Mouse (Mus musculus) hindbrain, embryonic 11.5 days (tissue): ENCODE measurements around the gene Gas1. TPM values are rescaled to one million over a fixed set of nuclear protein-coding genes. Genes with fewer than 3 reads are reported as not detected.

Experiments used
- ATAC-seq: fragments of 200-750 bp; cut with Nextera tagmentation; 2 replicates; pipeline ENCODE4 v1.8.0; 2017; ENCODE audit warnings: mild to moderate bottlenecking, moderate TSS enrichment, moderate library complexity; ENCODE audit not compliant: low FRiP score
- DNase-seq: peaks from one replicate; pipeline ENCODE4 v3.0.0-alpha.2; 2015; ENCODE audit warnings: low spot score
- H3K27ac ChIP-seq: fragments of 300-500 bp; sonication (generic); 2 replicates; pipeline ENCODE4 v1.5.1; 2014; ENCODE audit warnings: mild to moderate bottlenecking, low read depth, low read length
- H3K27me3 ChIP-seq: fragments of 300-500 bp; sonication (generic); 2 replicates; pipeline ENCODE4 v1.6.1; 2014; ENCODE audit warnings: mild to moderate bottlenecking, low read length, moderate library complexity, mixed read lengths; ENCODE audit not compliant: control insufficient read depth, insufficient read depth
- H3K36me3 ChIP-seq: fragments of 300-500 bp; sonication (generic); 2 replicates; pipeline ENCODE4 v1.6.1; 2014; ENCODE audit warnings: mild to moderate bottlenecking, low read length, moderate library complexity, mixed read lengths; ENCODE audit not compliant: control insufficient read depth, insufficient read depth
- H3K4me1 ChIP-seq: fragments of 300-500 bp; sonication (generic); replicated peaks from 2 replicates; pipeline ENCODE4 v1.6.1; 2014; ENCODE audit warnings: low read length, mixed read lengths; ENCODE audit not compliant: control insufficient read depth, insufficient read depth
- H3K4me2 ChIP-seq: fragments of 300-500 bp; sonication (generic); replicated peaks from 2 replicates; pipeline ENCODE4 v1.6.1; 2014; ENCODE audit warnings: mild to moderate bottlenecking, low read depth, low read length
- H3K4me3 ChIP-seq: fragments of 300-500 bp; sonication (generic); 2 replicates; pipeline ENCODE4 v1.5.1; 2014; ENCODE audit warnings: low read depth, low read length
- H3K9ac ChIP-seq: fragments of 300-500 bp; sonication (generic); 2 replicates; pipeline ENCODE4 v1.6.1; 2014; ENCODE audit warnings: low read depth, low read length
- H3K9me3 ChIP-seq: fragments of 300-500 bp; sonication (generic); 2 replicates; pipeline ENCODE4 v1.6.1; 2016; ENCODE audit warnings: low read length; ENCODE audit not compliant: control insufficient read depth
- WGBS: fragments of 180-500 bp; shearing (Covaris S2); extraction: QIAGEN DNeasy Blood & Tissue Kit; methylation state at CpG from one replicate; pipeline ENCODE4 v1.1.7; 2014; 5-methylcytosine and 5-hydroxymethylcytosine counted together
- polyA plus RNA-seq: library from polyadenylated mRNA; unstranded; fragments of >200 nt; fragmentation: Nextera tagmentation; extraction: Ambion mirVana; gene quantifications from 2 replicates; pipeline ENCODE4 v1.2.1, GENCODE M21; 2014

Gene Gas1
- polyA plus RNA-seq, 1 experiment from 2014 or later, result 106 TPM

DNA sequence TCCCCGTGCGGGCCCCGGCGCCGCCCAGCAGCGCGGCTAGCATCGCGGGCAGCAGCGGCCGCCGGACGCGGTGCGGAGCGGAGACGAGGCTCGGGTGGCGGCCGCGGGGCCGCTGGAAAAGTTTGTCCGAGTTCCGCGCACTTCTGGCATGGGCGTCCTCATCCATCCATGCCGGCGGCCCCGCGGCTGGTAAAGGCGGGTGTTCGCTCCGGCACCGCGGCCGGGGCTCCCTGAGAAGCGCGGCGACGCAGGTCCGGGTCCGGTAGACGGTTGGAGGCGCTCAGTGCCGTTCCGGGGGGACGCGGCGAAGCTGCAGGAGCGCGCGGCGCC lies 424 bp downstream of the Gas1 start:
- DNase-seq (no peak), ATAC-seq (no peak)
- 0% methylated on average over 40 of the region's 53 CpGs for WGBS
- 0 out of 2 replicates have a peak, but pooled peaks cover 6% of the 10 kb centered on the region for H3K4me1 ChIP-seq
- H3K4me2 ChIP-seq, result peak overlapping the region; percentile 82
- peak overlapping the region; percentile 98 for H3K9ac ChIP-seq
- H3K27me3 ChIP-seq, result no peaks in the 10 kb centered on the region; the same call in 1 of the 2 replicates
- no peaks in the 10 kb centered on the region for H3K9me3 ChIP-seq
- H3K4me3 ChIP-seq, result peak overlapping the region; percentile 91
- H3K27ac ChIP-seq, result peak overlapping the region; percentile 99
- H3K36me3 ChIP-seq, result no peaks in the 10 kb centered on the region

DNA sequence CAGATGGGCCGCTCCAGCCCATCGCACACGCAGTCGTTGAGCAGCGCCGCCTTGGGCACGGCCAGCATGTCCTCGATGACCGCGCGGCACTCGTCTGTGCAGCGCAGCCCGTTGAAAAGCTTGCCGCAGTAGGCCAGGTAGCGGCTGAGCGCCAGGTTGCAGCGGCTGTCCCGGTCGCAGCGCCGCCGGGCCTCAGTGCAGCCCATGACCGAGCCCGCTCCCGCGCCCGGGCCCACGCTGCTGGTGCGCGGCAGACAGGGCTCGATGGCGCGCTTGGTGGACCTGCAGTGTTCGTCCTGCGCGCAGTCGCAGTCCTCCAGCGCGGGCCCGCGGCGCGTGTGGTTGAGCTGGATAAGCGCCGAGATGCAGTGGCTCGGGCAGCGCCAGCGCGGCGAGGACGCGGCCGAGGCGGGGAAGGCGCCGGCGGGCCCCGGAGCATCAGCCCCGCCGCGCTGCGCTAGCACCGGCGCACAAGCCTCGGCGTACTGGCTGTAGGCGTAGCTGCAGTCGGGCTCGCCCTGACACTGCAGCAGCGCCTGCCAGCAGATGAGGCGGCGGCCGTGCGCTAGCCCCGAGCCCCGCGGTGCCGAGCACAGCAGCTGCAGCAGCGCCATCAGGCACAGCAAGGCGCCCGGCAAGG lies 909 bp downstream of the Gas1 start:
- WGBS, result under 1% methylated on average over 71 of the region's 82 CpGs
- H3K4me2 ChIP-seq, result peak overlapping the region; percentile 82
- peak overlapping the region; percentile 91 for H3K4me3 ChIP-seq
- ATAC-seq (peak; percentile 26), DNase-seq (peak; percentile 80)
- no peaks in the 10 kb centered on the region for H3K36me3 ChIP-seq
- H3K27ac ChIP-seq, result peak overlapping the region; percentile 99
- no peaks in the 10 kb centered on the region for H3K9me3 ChIP-seq
- 0 out of 2 replicates have a peak, but pooled peaks cover 6% of the 10 kb centered on the region for H3K4me1 ChIP-seq
- peak overlapping the region; percentile 98 for H3K9ac ChIP-seq
- no peaks in the 10 kb centered on the region; the same call in 1 of the 2 replicates for H3K27me3 ChIP-seq

DNA sequence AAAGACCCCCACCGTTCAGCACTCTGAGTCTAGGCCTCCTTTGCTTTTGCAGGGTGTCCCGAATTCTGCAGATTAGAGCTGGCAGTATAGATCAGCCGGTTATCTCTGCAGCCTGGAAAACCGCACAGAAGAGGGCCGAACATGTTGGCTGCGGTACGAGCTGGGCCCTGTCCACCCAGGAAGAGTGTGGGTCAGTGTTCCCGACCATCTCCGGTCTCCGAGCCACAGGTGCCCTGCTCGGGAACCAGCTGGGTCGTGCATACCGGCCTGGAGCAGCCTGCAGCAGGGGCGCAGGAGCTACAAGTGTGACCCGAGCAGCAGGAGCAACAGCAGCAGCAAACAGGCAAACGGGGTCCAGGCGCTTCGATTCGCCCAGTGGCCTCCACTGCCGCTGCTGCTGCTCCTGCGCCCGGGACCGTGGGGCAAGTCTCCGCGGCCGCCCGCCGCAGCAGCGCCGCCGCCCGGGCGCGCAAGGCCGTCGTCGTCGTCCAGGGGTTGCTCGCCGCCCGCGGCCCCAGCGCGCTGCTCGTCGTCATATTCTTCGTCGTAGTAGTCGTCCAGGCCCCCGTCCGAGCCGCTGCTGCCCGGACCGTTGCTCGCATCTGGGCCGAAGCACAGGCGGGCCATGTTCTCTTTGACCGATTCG lies 1.6 kb downstream of the Gas1 start:
- no peak for DNase-seq
- WGBS, result under 1% methylated on average over 59 of the region's 59 CpGs
- peak overlapping the region; percentile 91 for H3K4me3 ChIP-seq
- H3K9me3 ChIP-seq, result no peaks in the 10 kb centered on the region
- H3K4me2 ChIP-seq, result peak overlapping the region; percentile 82
- no peaks in the 10 kb centered on the region for H3K36me3 ChIP-seq
- no peaks in the 10 kb centered on the region; the same call in 1 of the 2 replicates for H3K27me3 ChIP-seq
- peak overlapping the region; percentile 98 for H3K9ac ChIP-seq
- ATAC-seq, result no peak
- H3K4me1 ChIP-seq, result 0 out of 2 replicates have a peak, but pooled peaks cover 6% of the 10 kb centered on the region
- H3K27ac ChIP-seq, result peak overlapping the region; percentile 99

DNA sequence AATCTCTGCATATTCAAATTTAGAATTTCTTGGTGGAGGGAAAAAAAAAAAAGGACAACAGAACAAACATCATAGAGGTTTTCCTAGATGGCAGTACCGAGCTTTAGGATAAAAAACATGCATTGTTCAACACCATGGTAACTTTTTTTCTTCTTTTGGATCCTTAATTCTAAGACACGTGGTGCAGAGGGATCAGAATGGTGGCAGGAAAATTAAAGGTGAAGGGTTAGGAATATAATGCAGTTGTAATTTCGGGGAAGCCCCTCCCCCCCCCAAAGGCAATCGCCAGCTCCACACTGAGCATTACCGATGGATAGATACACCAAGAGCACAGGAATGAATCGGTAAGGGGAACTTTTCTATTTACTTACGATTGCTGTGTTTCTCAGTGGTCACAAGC lies 2.2 kb downstream of the Gas1 start:
- no peaks in the 10 kb centered on the region; the same call in 1 of the 2 replicates for H3K27me3 ChIP-seq
- H3K4me1 ChIP-seq, result 0 out of 2 replicates have a peak, but pooled peaks cover 6% of the 10 kb centered on the region
- H3K4me2 ChIP-seq, result peak overlapping the region; percentile 82
- no peaks in the 10 kb centered on the region for H3K9me3 ChIP-seq
- peak overlapping the region; percentile 98 for H3K9ac ChIP-seq
- DNase-seq (peak; percentile 52), ATAC-seq (no peak)
- H3K27ac ChIP-seq, result peak overlapping the region; percentile 99; the same call in 1 of the 2 replicates
- H3K4me3 ChIP-seq, result peak overlapping the region; percentile 91
- under 1% methylated on average over 7 of the region's 7 CpGs for WGBS
- H3K36me3 ChIP-seq, result no peaks in the 10 kb centered on the region

DNA sequence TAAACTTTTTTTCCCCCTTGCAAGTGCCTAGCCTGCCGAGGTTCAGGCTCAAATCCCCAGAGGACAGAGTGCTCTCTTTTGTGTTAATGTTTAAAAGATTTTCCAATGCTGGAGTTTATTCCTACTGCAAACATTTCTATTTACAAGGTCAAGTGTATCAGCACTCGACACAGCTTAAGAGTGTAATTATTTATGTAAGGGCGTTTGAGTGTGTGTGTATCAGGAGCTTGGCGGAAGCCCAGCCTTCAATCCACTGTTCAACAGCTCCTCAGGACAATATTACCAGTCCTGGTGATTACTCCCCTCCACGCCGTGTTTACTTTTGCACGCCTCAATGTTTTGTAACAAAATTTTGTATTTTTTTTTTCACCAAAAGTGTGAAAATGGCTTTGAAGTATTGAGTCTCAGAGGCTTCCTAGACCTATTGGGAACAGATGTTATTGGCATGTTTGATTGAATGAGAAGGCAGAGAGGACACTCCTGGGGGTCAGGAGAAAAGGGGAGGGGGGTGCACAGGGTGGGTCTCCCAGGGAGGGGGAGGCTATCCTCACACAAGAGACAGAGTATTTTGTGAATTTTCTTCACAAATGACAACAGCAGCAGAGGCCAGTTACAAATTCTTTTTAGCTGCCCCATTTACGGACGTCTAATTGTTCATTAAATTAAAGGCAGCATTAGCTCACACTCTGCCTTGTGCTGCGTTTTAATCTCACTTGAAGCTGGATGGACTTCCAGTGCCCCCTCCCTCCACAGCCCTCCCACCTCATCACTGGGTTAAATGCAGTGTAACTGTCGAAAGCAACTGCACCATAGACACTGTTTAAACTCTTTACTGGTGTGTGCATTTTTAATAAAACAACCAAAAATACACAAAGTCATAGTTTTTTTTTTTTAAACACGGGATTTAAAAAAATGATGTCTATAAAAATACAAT lies 3.3 kb downstream of the Gas1 start:
- Histone ChIP-seq H3K27ac (peak overlapping the region; percentile 56; the same call in 1 of the 2 replicates), H3K9me3 (no peaks in the 10 kb centered on the region)
- ATAC-seq, result no peak

DNA sequence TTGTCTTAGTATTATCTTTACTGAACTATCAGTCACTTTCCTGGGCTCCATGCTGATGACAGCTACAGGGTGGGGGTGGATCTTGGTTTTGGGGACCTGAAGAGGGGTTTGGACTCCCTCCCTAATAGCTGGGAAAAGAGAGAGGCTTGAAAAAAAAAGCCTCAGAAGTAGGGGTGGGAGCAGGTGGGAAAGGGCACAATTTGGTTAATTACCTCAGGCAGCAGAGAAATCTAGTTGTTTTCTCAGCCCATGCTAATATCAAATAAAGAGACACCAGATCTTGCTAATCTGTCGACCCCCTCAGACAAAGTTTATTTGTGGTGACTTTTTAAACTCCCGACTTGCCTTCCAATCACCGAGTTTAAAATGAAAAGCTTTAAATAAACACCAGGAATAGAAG lies 4.0 kb downstream of the Gas1 start:
- DNase-seq (peak; percentile 29), ATAC-seq (no peak)
- Histone ChIP-seq H3K27ac (no peak overlapping the region), H3K27me3 (no peaks in the 10 kb centered on the region; the same call in 1 of the 2 replicates), H3K4me2 (peak overlapping the region; percentile 44), H3K9ac (no peak overlapping the region), H3K36me3 (no peaks in the 10 kb centered on the region), H3K4me1 (0 out of 2 replicates have a peak, but pooled peaks cover 6% of the 10 kb centered on the region), H3K9me3 (no peaks in the 10 kb centered on the region), H3K4me3 (peak overlapping the region; percentile 91; the same call in 1 of the 2 replicates)
- whole genome bisulfite sequencing, result 3% methylated on average over 3 of the region's 3 CpGs

More for the DNA sequence above, 3.3 kb downstream of the Gas1 start:
- H3K4me2 ChIP-seq, result peak overlapping the region; percentile 44
- no peaks in the 10 kb centered on the region; the same call in 1 of the 2 replicates for H3K27me3 ChIP-seq
- WGBS, result 3% methylated on average over 12 of the region's 12 CpGs
- H3K36me3 ChIP-seq, result no peaks in the 10 kb centered on the region
- H3K4me3 ChIP-seq, result peak overlapping the region; percentile 91
- H3K9ac ChIP-seq, result peak overlapping the region; percentile 57
- H3K4me1 ChIP-seq, result 0 out of 2 replicates have a peak, but pooled peaks cover 6% of the 10 kb centered on the region
- DNase-seq, result peak; percentile 45

DNA sequence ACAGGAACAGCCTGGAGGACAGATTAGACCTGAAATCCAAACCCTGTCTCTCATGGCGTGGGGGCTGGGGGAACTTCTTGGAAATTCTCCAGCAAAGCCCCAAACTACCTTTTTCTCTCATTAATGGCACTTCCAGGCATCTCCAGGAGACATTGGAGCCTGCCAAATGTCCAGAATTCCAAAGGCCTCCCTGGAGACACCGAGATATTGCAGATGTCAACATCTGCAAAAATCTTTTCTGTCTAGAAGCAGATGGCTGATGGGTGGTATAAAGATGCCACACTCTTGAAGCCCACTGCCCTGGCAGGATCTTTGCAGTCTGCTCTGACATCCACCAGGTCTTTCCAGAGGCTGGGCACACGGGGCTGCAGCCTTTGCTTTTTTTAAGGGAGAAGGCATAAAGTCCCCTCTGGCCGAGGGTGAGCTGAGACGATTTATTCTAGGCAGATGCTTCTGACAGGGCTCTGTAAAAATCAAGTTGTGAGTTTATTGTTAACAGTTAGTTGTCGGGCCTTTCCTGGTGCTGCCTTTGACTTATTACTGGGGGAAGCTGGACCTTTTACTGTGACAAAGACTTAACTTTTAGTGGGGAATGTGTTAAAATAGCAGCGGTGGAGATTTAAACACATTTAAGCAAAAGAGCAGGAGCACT lies 4.7 kb downstream of the Gas1 start:
- peak overlapping the region; percentile 58 for H3K27ac ChIP-seq
- no peaks in the 10 kb centered on the region for H3K36me3 ChIP-seq
- H3K4me1 ChIP-seq, result 0 out of 2 replicates have a peak, but pooled peaks cover 6% of the 10 kb centered on the region
- ATAC-seq, result no peak
- H3K4me3 ChIP-seq, result no peak overlapping the region
- H3K9me3 ChIP-seq, result no peaks in the 10 kb centered on the region
- WGBS, result 14% methylated on average over 7 of the region's 7 CpGs
- no peaks in the 10 kb centered on the region; the same call in 1 of the 2 replicates for H3K27me3 ChIP-seq
- peak; percentile 43 for DNase-seq
- H3K9ac ChIP-seq, result 0 out of 2 replicates have a peak overlapping the region, but pooled peaks have one; percentile 4
- H3K4me2 ChIP-seq, result peak overlapping the region; percentile 21

DNA sequence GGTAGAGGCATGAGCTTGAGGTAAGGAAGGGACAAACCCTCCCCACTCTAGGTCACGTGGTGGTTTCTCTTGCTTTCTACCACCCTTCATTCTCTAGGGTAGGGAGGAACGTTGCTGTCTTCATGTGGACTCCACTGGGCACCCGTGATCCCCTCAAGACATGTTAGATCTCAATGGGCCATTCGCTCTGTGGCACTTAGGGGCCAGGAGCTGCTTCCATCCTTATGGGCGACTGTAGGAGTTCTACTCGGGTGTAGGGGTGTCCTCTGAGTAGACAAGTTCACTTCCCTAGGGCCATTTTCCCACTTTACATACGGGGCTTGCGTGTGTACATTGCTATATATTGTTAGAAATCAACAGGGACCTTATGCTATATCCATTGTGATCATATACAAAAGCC lies 5.4 kb downstream of the Gas1 start:
- no peak overlapping the region for H3K4me2 ChIP-seq
- peak; percentile 38 for DNase-seq
- H3K4me1 ChIP-seq, result 0 out of 2 replicates have a peak, but pooled peaks cover 6% of the 10 kb centered on the region
- H3K27ac ChIP-seq, result peak overlapping the region; percentile 64
- no peaks in the 10 kb centered on the region for H3K36me3 ChIP-seq
- H3K9me3 ChIP-seq, result no peaks in the 10 kb centered on the region
- no peak overlapping the region for H3K9ac ChIP-seq
- 45% methylated on average over 8 of the region's 8 CpGs for WGBS
- H3K27me3 ChIP-seq, result no peaks in the 10 kb centered on the region; the same call in 1 of the 2 replicates
- no peak for ATAC-seq
- no peak overlapping the region for H3K4me3 ChIP-seq
